18 mouse cellular contexts compared by ENCODE assay signal in genomic region chr11:71952533-71952932, GRCm38 (mm10).
"Had no signal": no experiment of that assay in that cellular context is flagged by ENCODE, and none has a peak within 500 bp of the region (broad histone marks: within the 10 kb centered on the region; RNA-seq: fewer than 3 reads in every experiment).

No protein-coding gene starts in this region.

- H3K9ac ChIP-seq: liver, embryonic 12.5 days; liver, embryonic 14.5 days; lung, embryonic 14.5 days; neural tube, embryonic 13.5 days; neural tube, embryonic 15.5 days had no signal

- H3K27me3 ChIP-seq: liver, embryonic 12.5 days; neural tube, embryonic 13.5 days; neural tube, embryonic 15.5 days had no signal

- DNase-seq: lung, adult 18-20 months; lung, embryonic 14.5 days; lung, postnatal 10 days; lung, postnatal 4 days; retina, postnatal 1 day; right cerebral cortex, adult 18-20 months; right cerebral cortex, postnatal 25 days; right cerebral cortex, postnatal 4 days; spleen, adult 18-20 months; thymus, adult 18-20 months; thymus, postnatal 14 days; thymus, postnatal 36 days had no signal

- H3K4me1 ChIP-seq: liver, embryonic 12.5 days; megakaryocyte, embryonic 14.5 days; neural tube, embryonic 15.5 days had no signal

- H3K36me3 ChIP-seq: liver, embryonic 12.5 days; neural tube, embryonic 13.5 days; neural tube, embryonic 15.5 days had no signal

- H3K9me3 ChIP-seq: liver, embryonic 12.5 days; megakaryocyte, embryonic 14.5 days; neural tube, embryonic 13.5 days; neural tube, embryonic 15.5 days had no signal

- H3K4me3 ChIP-seq: liver, embryonic 12.5 days; megakaryocyte, embryonic 14.5 days; myocyte; neural tube, embryonic 13.5 days; neural tube, embryonic 15.5 days had no signal

- ATAC-seq: liver, embryonic 12.5 days had no signal

- H3K27ac ChIP-seq: liver, embryonic 12.5 days; liver, embryonic 14.5 days; neural tube, embryonic 13.5 days; neural tube, embryonic 15.5 days had no signal

- H3K4me2 ChIP-seq: liver, embryonic 12.5 days; lung, embryonic 14.5 days; neural tube, embryonic 13.5 days; neural tube, embryonic 15.5 days had no signal
